Mouse (Mus musculus) kidney, adult 8-10 months (tissue): ENCODE data around the gene Dok3.

Source experiments
- DNase-seq, 2 experiments: peaks; one replicate each; pipeline ENCODE4 v3.0.0; 2022

Gene Dok3

DNA sequence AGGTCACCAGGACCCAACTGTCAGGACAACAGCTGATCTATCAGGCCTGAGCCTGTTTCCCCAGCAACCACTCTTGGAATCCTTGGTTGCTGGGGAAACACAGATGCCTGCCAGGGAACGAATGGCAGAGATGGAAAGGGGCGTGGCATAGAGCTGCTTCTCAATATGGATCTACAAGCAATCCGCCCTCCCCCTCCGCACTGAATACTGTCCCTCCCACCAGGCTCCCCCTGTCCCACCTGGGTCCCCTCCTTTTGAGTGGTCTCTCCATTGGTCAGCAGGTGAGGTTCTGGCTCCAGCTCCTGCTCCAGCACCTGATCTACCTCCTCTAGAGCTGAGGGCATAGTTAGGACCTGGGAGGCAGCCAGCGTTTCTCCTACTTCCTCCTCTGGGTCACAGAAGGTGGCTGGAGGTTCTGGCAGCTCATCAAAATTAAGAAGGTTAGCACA, 54.5 kb downstream of the Dok3 start:
- DNase-seq = no peak

- DNase-seq = no peak
Measured at GRCm38 (mm10) chr13:55473961-55474360, 55.1 kb downstream of the Dok3 start.
